Mouse (Mus musculus) liver, embryonic 16.5 days (tissue): Measurements from ENCODE around the gene Nkx6-1. TPM values are rescaled to one million over a fixed set of nuclear protein-coding genes. Genes with fewer than 3 reads are reported as not detected.

ENCODE experiments used
- ATAC-seq: fragments of 200-750 bp; cut with Nextera tagmentation; 2 replicates; pipeline ENCODE4 v1.8.0; 2017; ENCODE audit warnings: low read depth, mild to moderate bottlenecking, moderate number of reproducible peaks, moderate library complexity
- H3K27ac ChIP-seq: fragments of 300-500 bp; sonication (generic); 2 replicates; pipeline ENCODE4 v1.5.1; 2014; ENCODE audit warnings: mild to moderate bottlenecking, low read length
- H3K27me3 ChIP-seq: fragments of 300-500 bp; sonication (generic); 2 replicates; pipeline ENCODE4 v1.6.1; 2014; ENCODE audit warnings: low read depth, low read length, mixed read lengths; ENCODE audit not compliant: control insufficient read depth, insufficient read depth
- H3K36me3 ChIP-seq: fragments of 300-500 bp; sonication (generic); 2 replicates; pipeline ENCODE4 v1.6.1; 2014; ENCODE audit warnings: mild to moderate bottlenecking; ENCODE audit not compliant: control insufficient read depth, insufficient read depth
- H3K4me1 ChIP-seq: fragments of 300-500 bp; sonication (generic); 2 replicates; pipeline ENCODE4 v1.6.1; 2014; ENCODE audit warnings: low read depth, low read length, mixed read lengths; ENCODE audit not compliant: control insufficient read depth
- H3K4me2 ChIP-seq: fragments of 300-500 bp; sonication (generic); 2 replicates; pipeline ENCODE4 v1.6.1; 2014; ENCODE audit warnings: low read depth, low read length, mixed read lengths
- H3K4me3 ChIP-seq: fragments of 300-500 bp; sonication (generic); 2 replicates; pipeline ENCODE4 v1.5.1; 2014; ENCODE audit warnings: low read depth, mild to moderate bottlenecking, low read length
- H3K9ac ChIP-seq: fragments of 300-500 bp; sonication (generic); 2 replicates; pipeline ENCODE4 v1.6.1; 2014; ENCODE audit warnings: low read depth, low read length
- H3K9me3 ChIP-seq: fragments of 300-500 bp; sonication (generic); replicated peaks from 2 replicates; pipeline ENCODE4 v1.6.1; 2016; ENCODE audit warnings: low read length; ENCODE audit not compliant: control insufficient read depth
- WGBS: fragments of 180-500 bp; shearing (Covaris S2); extraction: QIAGEN DNeasy Blood & Tissue Kit; methylation state at CpG from one replicate; pipeline ENCODE4 v1.1.7; 2014; ENCODE audit not compliant: insufficient replicate concordance; 5-methylcytosine and 5-hydroxymethylcytosine counted together
- polyA plus RNA-seq: library from polyadenylated mRNA; unstranded; fragments of >200 nt; fragmentation: Nextera tagmentation; extraction: Ambion mirVana; gene quantifications from 2 replicates; pipeline ENCODE4 v1.2.1, GENCODE M21; 2015

Gene Nkx6-1
- polyA plus RNA-seq, 1 experiment from 2014 or later: not detected

DNA sequence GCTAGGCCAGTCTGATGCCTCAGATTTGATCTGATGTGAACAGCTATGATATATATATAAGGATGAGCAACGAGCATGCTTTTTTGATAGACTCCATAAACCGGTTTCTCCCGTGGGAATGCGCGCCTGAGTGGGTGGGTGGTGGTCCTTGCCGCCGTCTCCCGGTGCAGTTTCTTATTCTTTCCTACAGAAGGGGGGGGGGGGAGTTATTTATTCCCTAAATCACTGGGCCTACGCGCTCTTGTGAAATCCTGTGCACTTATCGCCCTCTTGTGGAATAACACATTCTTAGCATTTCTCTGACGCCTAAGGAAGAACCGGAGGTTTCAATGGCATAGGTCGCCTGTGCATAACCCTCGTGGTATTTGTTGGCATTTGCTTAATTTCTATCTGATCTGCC is 4.6 kb upstream of the Nkx6-1 start:
- Histone ChIP-seq H3K9ac (no peak overlapping the region), H3K27me3 (peaks cover 50% of the 10 kb centered on the region), H3K4me3 (no peak overlapping the region), H3K36me3 (no peaks in the 10 kb centered on the region), H3K9me3 (0 out of 2 replicates have a peak, but pooled peaks cover 2% of the 10 kb centered on the region), H3K4me2 (no peak overlapping the region), H3K27ac (no peak overlapping the region), H3K4me1 (peaks cover 6% of the 10 kb centered on the region)
- WGBS: 3% methylated on average over 15 of the region's 15 CpGs
- no peak for ATAC-seq

DNA sequence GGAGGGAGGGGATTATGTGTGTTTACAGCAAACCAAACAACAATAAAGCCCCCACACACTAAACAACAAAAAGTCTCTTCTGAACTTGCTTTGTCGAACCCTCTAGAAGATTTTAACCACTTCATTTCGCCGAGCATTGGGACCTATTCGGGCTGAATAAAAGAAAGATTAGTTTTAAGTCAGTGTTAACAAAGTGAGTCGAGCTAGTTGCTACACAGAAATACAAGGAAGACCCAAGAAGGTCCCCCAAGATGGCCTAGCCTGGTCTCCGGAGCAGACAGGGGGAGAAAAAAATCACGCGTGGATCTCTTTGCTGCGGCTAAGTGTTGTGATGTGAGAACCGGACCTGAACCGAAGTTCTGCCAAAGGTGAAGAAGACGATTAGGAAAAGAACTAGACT is 3.7 kb upstream of the Nkx6-1 start:
- ATAC-seq: no peak
- Histone ChIP-seq H3K4me3 (no peak overlapping the region), H3K27me3 (peaks cover 59% of the 10 kb centered on the region), H3K9ac (no peak overlapping the region), H3K27ac (no peak overlapping the region), H3K36me3 (no peaks in the 10 kb centered on the region), H3K9me3 (0 out of 2 replicates have a peak, but pooled peaks cover 2% of the 10 kb centered on the region), H3K4me1 (peaks cover 13% of the 10 kb centered on the region), H3K4me2 (no peak overlapping the region)
- WGBS: 3% methylated on average over 12 of the region's 12 CpGs

DNA sequence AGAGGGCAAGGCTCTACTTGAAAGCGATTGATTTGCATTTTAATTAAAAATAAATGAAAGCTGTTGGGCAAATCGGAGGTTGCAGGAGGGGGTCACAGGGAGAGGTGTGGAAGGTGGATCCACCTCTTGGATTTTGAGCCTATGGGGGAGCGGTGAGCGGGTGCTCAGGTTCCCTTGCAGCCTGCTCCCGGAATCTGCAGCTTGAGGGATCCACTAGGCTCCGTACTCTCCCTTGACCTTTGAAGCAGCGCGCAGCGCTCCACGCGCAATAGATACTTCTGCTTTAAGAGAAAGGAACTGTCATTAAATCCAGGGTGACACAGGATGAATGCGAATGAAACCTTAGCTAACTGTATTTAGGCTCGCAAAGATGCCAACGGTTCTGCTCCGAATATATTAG is 3.2 kb upstream of the Nkx6-1 start:
- H3K4me3 ChIP-seq: no peak overlapping the region

DNA sequence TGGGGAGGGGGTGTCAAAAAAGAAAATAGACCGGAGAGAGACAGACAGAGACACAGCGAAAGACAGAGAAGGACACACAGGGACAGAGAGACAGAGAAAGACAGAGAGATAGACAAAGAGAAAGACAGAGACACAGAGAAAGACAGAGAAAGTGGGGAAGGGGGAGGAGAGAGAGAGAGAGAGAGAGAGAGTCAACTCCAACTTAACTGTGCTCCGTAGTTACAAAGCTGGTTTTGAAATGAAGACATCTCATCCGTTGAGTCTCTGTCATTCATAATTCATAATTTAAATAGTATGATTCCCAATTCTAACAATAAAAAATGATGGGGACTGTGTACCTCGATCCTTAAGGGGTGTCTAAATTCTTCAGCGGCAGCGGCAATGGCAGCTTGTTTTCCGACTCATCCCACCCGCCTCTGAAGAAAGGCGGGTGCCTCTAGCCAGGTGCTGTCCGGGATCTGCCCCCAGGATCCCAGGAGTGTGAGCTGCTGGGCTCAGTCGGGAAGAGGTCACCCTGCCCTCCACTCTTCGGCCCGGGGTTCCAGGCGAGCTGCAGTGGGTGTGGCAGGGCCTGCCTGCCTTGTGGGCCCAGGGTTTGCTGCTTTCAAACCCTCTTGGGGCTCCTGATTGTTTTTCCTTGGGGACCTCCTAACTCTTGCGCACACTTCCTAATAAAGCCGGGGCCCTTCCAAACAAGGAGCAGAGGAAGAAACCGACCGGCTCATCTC is 2.6 kb upstream of the Nkx6-1 start:
- no peak overlapping the region for H3K4me3 ChIP-seq
- H3K27me3 ChIP-seq: peaks cover 70% of the 10 kb centered on the region
- 0 out of 2 replicates have a peak, but pooled peaks cover 2% of the 10 kb centered on the region for H3K9me3 ChIP-seq
- H3K4me1 ChIP-seq: peaks cover 14% of the 10 kb centered on the region
- H3K4me2 ChIP-seq: no peak overlapping the region
- 3% methylated on average over 19 of the region's 19 CpGs for WGBS
- no peak overlapping the region for H3K27ac ChIP-seq
- no peak for ATAC-seq
- H3K36me3 ChIP-seq: no peaks in the 10 kb centered on the region
- H3K9ac ChIP-seq: no peak overlapping the region

More for the DNA sequence above, 3.2 kb upstream of the Nkx6-1 start:
- Histone ChIP-seq H3K4me1 (peaks cover 14% of the 10 kb centered on the region), H3K9me3 (0 out of 2 replicates have a peak, but pooled peaks cover 2% of the 10 kb centered on the region), H3K4me2 (no peak overlapping the region), H3K9ac (no peak overlapping the region), H3K27me3 (peaks cover 64% of the 10 kb centered on the region), H3K36me3 (no peaks in the 10 kb centered on the region), H3K27ac (no peak overlapping the region)
- 2% methylated on average over 15 of the region's 15 CpGs for WGBS
- no peak for ATAC-seq

DNA sequence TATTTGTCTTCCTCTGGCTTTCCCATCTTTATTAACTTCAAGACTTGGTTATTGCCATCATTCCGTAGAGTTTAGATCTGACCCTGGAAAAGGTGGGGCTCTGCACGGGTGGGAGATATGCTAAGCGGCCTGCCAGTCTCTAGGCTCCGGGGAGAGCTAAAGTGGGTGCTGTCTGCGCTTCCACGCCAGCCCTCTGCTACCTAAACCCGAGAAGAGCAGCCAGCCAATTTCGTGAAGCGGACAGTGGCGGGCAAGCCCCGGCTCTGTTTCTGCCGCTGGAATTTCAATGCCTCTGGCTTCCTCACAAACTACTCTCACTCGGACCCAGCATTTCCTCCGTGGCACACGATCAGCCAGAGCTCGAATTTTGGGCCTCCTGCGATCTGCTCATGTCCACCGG is 1.9 kb upstream of the Nkx6-1 start:
- H3K9me3 ChIP-seq: 0 out of 2 replicates have a peak, but pooled peaks cover 2% of the 10 kb centered on the region
- H3K27ac ChIP-seq: no peak overlapping the region
- ATAC-seq: no peak
- peaks cover 77% of the 10 kb centered on the region for H3K27me3 ChIP-seq
- H3K4me2 ChIP-seq: no peak overlapping the region
- no peak overlapping the region for H3K4me3 ChIP-seq
- WGBS: 2% methylated on average over 18 of the region's 18 CpGs
- H3K9ac ChIP-seq: no peak overlapping the region
- peaks cover 14% of the 10 kb centered on the region for H3K4me1 ChIP-seq
- no peaks in the 10 kb centered on the region for H3K36me3 ChIP-seq

DNA sequence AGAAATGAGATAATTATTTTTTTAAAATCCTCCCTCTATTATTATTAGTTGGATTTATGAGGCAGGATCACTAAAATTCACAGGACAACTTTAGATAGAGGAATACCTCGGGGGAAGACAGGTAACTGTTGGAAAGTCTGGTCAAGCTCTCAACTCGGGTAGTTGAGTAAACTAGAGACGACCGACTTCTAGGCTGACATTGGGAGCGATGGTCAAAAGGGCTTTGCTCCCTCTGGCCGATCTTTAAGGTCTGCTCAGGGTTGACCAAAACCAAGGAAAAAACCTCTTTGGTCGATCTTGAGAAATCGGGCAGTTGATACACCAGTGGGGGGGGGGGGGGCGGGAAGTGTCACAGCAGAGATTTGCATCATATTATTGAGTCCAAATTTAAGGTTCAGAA is 1.3 kb upstream of the Nkx6-1 start:
- peaks cover 83% of the 10 kb centered on the region for H3K27me3 ChIP-seq

DNA sequence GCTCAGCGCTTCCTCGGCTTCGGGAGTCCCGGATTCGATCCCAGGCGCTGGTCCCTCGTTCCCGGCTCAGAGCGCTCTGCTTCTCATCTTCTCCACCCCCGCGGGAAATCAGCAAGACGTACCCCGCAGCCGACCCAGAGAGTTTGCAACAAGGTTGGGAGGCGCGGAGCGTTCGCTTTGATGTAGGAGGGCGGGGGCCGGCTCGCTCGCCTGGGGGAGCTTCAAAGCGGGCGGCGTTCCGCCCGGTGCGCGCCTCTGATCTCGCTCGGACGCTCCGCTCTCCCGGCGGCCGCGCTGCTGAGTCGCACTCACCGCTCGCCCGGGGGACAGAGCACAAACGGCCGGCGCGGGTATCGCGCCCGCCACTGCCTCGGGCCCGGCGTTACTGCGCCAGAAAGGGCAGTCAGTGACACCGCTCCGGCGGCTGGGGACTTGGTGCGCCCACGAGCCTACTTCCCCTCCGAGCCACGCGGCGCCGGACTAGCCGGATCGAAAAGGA is 324 bp downstream of the Nkx6-1 start:
- Histone ChIP-seq H3K9ac (no peak overlapping the region), H3K27ac (no peak overlapping the region), H3K4me3 (peak overlapping the region; percentile 36), H3K9me3 (0 out of 2 replicates have a peak, but pooled peaks cover 2% of the 10 kb centered on the region), H3K4me2 (peak overlapping the region; percentile 51), H3K27me3 (peaks cover 98% of the 10 kb centered on the region), H3K4me1 (peaks cover 14% of the 10 kb centered on the region), H3K36me3 (no peaks in the 10 kb centered on the region)
- no peak for ATAC-seq
- WGBS: 0% methylated on average over 64 of the region's 64 CpGs

More for the DNA sequence above, 1.3 kb upstream of the Nkx6-1 start:
- Histone ChIP-seq H3K4me2 (no peak overlapping the region), H3K9ac (no peak overlapping the region), H3K4me3 (no peak overlapping the region), H3K9me3 (0 out of 2 replicates have a peak, but pooled peaks cover 2% of the 10 kb centered on the region), H3K4me1 (peaks cover 14% of the 10 kb centered on the region), H3K27ac (no peak overlapping the region), H3K36me3 (no peaks in the 10 kb centered on the region)
- 5% methylated on average over 9 of the region's 9 CpGs for WGBS
- ATAC-seq: no peak

DNA sequence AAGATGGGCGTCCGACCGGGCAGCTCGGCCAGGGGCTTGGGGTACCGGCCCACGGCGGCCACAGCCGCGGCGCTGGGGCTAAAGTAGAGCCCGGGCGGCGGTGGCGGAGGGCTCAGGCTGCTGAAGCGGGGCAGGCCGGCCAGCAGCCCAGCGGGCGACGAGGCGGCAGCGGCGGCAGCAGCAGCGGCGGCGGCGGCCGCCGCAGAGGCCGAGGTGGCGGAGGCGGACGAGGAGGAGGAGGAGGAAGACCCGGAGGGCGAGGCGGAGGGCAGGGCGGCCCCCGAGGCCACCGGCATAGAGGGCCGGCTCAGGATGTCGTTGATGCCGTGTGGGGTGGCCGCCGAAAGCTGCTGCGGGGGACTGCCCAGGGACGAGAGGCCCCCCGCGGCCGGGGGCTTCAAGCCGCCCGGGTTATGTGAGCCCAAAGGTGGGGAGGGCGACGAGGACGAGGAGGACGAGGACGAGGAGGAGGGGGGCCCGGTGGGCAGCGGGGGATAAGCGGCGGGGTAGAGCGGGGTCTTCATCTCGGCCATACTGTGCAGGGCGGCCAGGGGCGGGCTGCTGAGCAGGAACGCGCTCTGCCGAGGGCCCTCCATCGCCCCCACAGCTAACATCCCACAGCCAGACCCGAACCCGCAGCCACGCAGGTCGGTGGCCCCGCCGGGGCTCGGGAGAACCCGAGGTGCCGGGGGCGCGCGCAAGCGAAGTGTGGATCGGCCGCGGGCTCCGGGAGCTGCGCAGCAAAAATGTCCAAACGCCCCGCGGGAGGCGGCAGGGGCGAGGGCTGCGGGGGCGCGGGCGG is 974 bp downstream of the Nkx6-1 start:
- no peaks in the 10 kb centered on the region for H3K36me3 ChIP-seq
- peaks cover 99% of the 10 kb centered on the region for H3K27me3 ChIP-seq
- no peak overlapping the region for H3K9ac ChIP-seq
- ATAC-seq: no peak
- peak overlapping the region; percentile 51; the same call in 1 of the 2 replicates for H3K4me2 ChIP-seq
- peaks cover 14% of the 10 kb centered on the region for H3K4me1 ChIP-seq
- no peak overlapping the region for H3K27ac ChIP-seq
- peak overlapping the region; percentile 36; the same call in 1 of the 2 replicates for H3K4me3 ChIP-seq
- 0 out of 2 replicates have a peak, but pooled peaks cover 2% of the 10 kb centered on the region for H3K9me3 ChIP-seq
- WGBS: under 1% methylated on average over 83 of the region's 94 CpGs
